Mouse (Mus musculus): ENCODE data around the gene Rbm44. TPM values are rescaled to one million over a fixed set of nuclear protein-coding genes. Genes with fewer than 3 reads are reported as not detected.

The Rbm44 gene
- total RNA-seq, 2 experiments from 2014 or later: not detected

GRCm38 (mm10) chr1:91207334-91208074 lies 62.6 kb downstream of the Rbm44 start:
- DNase-seq (ENCODE audit: low spot score in 2 of 2): no peak

DNA sequence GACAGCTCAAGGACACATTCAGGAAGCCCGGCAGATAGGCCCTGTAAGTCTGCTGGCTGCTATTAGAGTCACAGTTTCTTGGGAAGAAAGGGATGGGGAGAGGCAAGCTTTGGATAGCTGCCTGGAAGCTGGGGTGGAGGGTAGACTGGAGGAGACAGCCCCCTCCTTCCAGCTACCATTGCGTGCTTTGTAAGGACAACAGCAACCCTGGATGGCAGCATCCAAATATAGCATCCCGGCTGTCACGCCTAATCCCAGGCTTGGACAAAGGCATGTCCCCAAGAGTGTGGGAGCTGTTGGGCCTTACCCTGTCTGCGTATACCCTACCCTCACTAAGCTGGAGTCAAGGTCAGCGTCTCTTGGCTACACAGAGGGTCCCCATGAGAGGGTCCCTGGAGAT lies 64.5 kb downstream of the Rbm44 start:
- DNase-seq (ENCODE audit: low spot score in 2 of 2): peak; percentile 64 to 74

GRCm38 (mm10) chr1:91209785-91210184 lies 64.9 kb downstream of the Rbm44 start:
- DNase-seq (ENCODE audit: low spot score in 2 of 2): peak; percentile 90 to 92

GRCm38 (mm10) chr1:91211099-91211498 lies 66.2 kb downstream of the Rbm44 start:
- peak; percentile 78 to 85 for DNase-seq (ENCODE audit: low spot score in 2 of 2)

DNA sequence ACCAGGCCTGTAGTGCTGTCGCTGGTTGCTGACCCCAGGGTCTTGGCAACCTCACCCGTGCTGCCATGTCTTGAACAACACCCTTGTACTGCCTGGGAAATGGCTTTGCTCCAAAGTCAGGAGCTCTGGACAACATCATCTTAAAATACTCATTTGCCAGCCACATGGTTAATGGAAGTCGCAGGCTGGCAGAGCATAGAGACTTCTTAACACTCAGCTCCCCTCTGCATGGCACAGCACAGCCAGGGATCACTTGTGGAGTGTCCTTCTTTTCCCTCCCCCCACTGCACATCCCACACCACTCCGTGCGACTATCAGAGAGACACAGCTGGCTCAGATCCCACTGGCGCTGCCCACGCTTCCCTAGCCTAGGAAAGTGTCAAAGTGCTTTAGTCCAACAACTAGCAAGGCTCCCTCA lies 66.7 kb downstream of the Rbm44 start:
- peak in 1 of 2 experiments; percentile 54 for DNase-seq (ENCODE audit: low spot score in 2 of 2)

DNA sequence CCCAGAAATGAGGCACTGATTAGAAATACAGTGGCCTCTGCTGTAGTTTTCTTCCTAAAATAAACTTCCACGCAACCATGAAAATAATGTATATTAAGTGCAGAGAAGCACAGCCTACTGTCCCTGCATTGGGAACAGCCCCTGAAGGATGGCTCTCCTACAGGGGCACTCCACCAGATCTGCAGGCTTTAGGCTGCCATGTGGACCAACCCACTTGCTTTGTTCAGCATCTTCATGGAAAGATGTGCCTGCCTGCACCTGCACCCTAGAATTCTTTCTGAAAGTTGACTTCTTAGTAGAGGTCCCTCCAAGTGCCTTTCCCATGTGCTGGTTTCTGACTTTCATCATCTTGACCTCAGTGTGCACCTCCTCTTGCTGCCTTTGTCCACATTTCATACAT lies 70.4 kb downstream of the Rbm44 start:
- no peak for DNase-seq (ENCODE audit: low spot score in 2 of 2)

DNA sequence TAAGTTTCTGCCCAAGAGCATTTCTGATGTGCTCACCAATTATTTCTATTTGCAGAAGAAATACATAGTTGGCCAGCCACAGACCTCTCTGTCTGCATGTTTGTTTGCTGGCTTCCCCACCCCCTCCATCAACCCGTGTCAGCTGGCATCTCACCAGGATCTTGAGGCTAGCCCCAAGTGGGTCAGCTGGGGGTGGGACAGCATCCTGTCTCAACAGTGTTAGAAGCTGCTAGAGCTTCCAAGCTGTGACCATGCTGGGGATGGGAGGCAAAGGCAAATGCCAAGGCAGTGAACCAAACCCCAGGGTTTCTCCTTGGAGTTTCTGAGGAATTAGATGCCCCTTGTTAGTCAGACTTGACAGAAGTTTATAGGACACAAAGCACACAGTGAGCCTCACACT lies 71.1 kb downstream of the Rbm44 start:
- peak in 1 of 2 experiments; percentile 33 for DNase-seq (ENCODE audit: low spot score in 2 of 2)

DNA sequence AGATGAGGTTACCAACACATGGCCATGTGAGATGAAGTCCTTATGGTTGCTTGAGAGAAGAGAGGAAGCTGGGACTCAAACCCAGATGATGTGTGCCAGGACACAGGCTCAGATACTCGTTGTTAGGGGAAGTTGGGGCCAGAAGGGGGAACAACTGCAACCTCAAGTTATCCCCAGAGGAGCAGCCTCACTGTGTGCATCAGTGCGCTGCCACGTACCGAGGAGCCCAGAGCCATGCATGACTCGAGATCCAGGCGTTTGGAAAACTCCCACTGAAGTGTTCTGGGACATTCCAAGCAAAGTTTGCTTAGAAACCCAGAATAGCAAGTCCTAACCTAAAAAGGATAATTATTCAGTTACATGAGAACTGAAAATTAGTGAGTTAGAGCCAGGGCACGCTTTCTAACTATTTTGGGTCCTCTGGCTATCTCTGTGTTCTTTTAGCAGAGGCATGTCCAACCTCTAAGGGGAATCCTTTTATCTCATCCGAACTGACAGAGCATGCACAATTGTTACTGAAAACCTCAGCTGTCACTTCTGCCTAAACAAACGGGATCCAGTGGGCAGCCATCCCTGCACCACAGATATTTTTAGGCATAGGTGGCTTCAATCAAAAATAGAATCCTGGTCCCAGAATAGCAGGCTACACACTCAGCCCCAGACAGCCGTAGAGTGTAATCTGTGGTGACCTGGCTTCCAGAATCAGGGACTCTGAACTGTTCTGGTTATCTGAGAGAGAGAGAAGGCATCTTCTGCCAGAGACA lies 71.8 kb downstream of the Rbm44 start:
- DNase-seq (ENCODE audit: low spot score in 2 of 2): peak in 1 of 2 experiments; percentile 19

DNA sequence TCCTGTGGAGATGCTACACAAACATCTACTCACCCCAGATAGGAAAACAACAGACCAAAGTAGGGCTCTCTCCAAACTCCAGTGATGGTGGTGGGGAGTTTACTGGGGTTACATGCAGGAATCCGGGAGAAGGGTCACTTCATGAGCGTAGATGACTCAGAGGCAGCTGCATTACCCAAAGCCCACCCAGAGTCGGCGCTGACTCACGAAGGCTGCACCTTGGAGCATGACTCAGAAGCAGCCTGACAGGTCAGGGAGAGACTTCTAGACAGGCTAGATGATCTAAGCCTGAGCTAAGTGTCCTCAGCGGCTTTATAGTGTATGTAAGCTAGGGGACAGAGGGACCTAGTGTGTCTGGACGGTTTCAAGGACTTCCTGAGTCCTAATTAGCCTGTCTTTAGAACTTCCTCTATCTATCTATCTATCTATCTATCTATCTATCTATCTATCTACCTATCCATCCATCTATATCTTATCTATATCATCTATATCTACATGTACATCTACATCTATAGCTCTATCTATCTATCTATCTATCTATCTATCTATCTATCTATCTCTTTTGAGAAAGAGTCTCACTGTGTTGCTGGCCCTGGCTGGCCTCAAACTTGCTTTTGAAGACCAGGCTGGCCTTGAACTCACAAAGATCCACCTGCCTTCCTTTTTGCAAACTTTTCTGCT lies 74.9 kb downstream of the Rbm44 start:
- no peak for DNase-seq (ENCODE audit: low spot score in 2 of 2)

- no peak for DNase-seq (ENCODE audit: low spot score in 2 of 2)
Measured at GRCm38 (mm10) chr1:91220322-91220672, 75.4 kb downstream of the Rbm44 start.

Other genes starting within 250 kb of the Rbm44 start
- gene Mlph, start 230.0 kb upstream of the Rbm44 start, total RNA-seq (2021): under 1 TPM; 0.41 to 0.47 TPM
- gene Prlh, start 192.0 kb upstream of the Rbm44 start, total RNA-seq (2021): not detected
- under 1 TPM in 1 of 2 experiments, not detected in 1; 0.40 TPM for gene Rab17, start 175.4 kb upstream of the Rbm44 start, total RNA-seq (2021)
- 10 to 100 TPM; 73.9 to 88.3 TPM for gene Lrrfip1, start 146.4 kb upstream of the Rbm44 start, total RNA-seq (2021)
- 10 to 100 TPM; 37.4 to 43.2 TPM for gene Ramp1, start 34.7 kb downstream of the Rbm44 start, total RNA-seq (2021)
- 10 to 100 TPM; 49.6 to 55.2 TPM for gene Ube2f, start 105.2 kb downstream of the Rbm44 start, total RNA-seq (2021)
- gene Scly, start 153.2 kb downstream of the Rbm44 start, total RNA-seq (2021): 10 to 100 TPM; 12.0 to 12.8 TPM
- under 1 TPM; 0.07 to 0.09 TPM for gene Espnl, start 177.0 kb downstream of the Rbm44 start, total RNA-seq (2021)
- not detected for gene Klhl30, start 205.9 kb downstream of the Rbm44 start, total RNA-seq (2021)
- under 1 TPM; 0.18 to 0.57 TPM for gene Erfe, start 221.3 kb downstream of the Rbm44 start, total RNA-seq (2021)

Data from layer of hippocampus, postnatal 10 days (tissue).